Mouse (Mus musculus): ENCODE results near the gene Snrpa1.
"Not testable (repeated sequence)": the region's sequence is repeated elsewhere in the genome, so short reads cannot be mapped to it uniquely, and the experiment has no call there.

Gene Snrpa1

DNA sequence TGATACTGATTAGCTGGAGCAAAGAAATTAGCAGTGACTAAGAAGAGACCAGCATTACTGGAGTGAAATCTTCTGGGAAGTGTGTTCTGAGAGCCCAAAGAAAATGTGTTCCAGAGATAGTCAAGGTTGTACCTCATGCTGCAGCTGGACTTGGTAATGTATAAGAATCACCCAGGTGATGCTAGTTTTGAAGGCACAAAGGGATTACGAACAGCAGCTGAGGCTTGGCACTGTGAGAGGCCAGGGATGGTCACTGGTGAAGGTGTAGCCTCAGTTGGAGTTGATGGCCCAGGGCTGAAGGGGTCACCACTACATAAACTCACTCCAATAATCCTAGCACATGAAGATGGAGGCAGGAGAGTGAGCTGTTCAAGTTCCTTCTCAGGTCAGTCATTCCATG lies at the start of gene Snrpa1:
Gene Snrpa1 (plus strand): TSS at position 301 of the 400 bp plus-strand sequence.
- DNase-seq (ENCODE audit: low spot score) = no peak

DNA sequence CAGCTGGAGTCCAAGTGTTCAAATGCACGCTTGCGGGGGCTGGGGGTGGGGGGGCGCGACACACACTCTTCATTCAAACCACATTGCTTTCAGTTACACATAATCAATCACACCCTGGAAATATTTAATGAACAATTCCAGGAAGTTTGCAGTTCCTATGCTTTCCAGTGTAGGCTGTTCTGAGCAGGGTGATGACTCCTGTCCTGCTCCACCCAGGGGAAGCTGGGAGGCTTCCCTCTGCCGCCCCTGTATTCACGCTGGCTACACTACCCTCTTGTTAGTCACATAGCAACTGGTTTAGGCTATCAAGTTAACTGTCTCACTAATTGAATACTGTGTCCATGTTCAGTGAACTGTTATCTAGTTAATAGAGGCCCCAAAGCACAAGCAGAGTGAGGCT lies 48.3 kb upstream of the Snrpa1 start:
- DNase-seq (ENCODE audit: low spot score) = no peak

DNA sequence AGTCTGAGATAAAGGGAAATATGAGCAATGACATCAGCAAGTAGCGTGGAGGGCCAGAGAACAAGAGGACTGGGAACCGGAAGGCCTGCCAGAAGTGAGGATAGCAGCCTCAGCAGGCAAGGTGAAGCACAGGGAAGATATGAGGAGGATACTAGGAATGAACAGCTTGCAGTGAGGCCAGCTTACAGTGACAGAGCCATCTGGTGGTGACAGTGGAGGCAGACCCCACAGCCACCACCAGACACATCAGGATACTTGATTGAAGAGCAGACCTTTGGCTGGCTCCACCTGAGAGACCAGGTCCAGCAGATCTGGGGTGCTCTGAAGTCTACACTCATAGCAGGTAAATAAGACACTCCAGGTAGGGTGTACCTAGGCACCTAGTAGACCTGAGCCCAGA lies 31.1 kb upstream of the Snrpa1 start:
- DNase-seq (ENCODE audit: low spot score) = no peak

DNA sequence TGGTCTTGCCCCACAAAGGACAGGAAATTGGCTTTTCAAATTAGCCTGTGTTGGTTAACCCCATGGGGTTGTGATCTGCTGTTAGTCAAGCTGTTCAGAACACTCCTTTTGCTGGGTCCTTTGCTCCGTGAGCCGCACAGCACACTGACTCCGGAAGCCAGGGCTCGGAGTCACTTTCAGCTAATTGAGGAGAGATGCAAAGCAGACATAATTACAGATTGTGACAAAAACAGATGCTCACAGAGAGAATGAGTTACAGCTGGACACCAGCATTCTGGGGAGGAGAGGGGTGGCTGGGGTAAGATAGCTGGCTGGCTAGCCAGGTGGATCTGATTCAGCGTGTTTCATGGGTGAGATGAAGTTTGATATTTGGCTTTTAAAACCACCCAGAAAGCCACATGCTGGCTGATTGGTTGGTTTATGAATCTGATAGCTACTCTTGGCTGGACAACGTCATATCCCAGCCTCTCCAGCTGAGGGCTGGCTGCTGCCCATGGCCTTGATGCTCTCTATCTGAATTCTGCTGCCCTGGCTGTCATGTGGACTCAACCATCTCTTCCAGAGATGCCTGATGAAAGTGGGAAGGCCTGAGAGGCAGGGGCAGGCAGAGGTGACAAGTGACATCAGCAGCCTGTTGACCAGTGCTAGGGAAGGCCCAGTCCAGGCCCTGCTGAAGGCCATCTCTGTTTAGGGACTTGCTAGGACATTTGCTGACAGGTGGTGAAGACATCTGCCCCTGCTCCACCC lies 29.9 kb upstream of the Snrpa1 start:
- no peak for DNase-seq (ENCODE audit: low spot score)

DNA sequence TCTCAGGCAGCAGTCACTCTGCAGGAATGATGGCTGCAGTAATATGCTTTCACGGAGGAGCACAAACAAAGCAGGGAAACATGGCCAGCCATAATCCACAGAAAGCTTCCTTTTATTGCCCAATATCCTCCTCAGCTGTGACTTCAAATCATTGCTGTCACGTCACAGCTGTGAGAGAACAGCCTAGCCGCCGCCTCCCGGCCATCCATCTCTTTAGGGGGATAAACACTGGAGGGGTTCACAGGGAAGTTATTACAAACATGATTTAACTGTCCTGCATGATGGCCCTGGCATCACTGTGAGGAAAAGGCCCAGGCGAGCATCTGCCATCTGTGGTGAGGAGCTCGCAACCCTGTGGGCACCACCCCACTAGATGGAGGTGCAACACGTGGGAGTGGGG lies 22.0 kb upstream of the Snrpa1 start:
- no peak for DNase-seq (ENCODE audit: low spot score)

DNA sequence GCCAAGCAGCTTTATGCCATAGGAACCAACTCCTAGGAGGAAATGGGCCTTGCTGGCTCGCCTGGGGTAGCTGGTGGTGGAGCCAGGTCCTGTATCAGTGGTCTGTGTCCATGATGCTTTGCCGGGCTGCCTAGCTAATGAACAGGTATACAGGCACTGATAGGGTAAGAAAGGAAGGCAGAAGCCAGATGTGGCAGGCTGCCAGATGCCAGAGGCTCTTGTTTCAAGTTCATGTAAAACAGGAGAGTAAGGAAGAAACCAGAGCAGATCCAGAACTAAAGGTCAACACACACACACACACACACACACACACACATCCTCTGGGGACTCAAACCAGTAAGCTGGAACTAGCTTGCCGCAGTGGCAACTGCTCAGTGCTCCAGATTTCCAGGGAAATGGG lies 20.5 kb upstream of the Snrpa1 start:
- DNase-seq (ENCODE audit: low spot score) = no peak

DNA sequence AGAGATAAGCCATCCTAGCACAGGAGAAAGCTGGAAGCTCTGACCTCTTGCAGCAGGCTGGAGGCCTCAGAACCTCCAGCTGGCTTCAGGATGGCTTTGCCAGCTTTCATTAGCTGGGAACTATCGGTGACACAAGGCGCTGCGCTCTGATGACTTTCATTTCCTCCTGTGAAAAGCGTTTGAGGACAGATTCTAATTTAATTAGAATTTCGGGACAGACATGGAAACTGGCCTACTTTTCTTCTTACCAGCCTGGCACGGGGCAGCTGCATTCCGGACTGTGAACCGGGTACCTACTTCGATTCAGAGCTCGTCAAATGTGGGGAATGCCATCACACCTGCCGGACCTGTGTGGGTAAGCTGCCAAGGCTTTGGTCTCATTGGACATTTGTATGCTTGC lies 20.1 kb upstream of the Snrpa1 start:
- no peak for DNase-seq (ENCODE audit: low spot score)

DNA sequence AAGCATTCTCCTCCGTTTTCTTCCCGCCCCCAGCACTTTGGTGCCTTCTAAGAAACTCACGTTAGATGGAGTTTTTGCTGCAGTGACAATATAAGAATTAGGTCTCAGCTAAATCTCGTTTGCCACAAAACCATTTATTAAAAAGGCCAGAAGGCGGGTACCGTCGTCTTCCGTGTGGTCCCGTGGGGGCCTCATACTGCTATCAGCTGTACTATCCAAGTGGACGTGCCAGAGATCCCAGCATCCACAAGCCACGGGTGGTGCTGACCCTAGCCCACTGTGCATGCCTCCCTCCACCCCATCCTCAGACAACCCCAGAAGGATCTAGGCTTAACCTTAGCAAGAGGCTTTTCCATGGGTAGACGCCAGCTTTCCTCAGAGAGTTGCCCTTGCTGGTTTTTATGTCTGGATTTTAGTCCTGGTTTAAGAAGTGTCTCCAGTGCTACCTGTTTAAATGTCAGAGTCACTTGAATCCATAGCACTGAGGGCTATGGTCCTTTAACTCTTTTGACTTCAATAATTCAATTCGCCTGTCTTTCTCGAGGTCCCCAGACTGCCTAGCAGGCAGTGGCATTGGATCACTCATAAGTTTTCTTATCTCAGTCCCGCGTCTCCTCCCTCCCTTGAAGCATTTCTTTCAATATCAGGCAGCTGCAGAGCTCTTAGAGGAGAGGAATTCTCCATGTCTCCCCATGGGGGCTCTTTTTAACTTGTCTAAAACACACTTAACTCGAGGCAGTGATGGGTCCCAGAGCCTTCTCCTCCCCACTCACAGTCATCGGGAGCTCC lies 18.6 kb upstream of the Snrpa1 start:
- no peak for DNase-seq (ENCODE audit: low spot score)

DNA sequence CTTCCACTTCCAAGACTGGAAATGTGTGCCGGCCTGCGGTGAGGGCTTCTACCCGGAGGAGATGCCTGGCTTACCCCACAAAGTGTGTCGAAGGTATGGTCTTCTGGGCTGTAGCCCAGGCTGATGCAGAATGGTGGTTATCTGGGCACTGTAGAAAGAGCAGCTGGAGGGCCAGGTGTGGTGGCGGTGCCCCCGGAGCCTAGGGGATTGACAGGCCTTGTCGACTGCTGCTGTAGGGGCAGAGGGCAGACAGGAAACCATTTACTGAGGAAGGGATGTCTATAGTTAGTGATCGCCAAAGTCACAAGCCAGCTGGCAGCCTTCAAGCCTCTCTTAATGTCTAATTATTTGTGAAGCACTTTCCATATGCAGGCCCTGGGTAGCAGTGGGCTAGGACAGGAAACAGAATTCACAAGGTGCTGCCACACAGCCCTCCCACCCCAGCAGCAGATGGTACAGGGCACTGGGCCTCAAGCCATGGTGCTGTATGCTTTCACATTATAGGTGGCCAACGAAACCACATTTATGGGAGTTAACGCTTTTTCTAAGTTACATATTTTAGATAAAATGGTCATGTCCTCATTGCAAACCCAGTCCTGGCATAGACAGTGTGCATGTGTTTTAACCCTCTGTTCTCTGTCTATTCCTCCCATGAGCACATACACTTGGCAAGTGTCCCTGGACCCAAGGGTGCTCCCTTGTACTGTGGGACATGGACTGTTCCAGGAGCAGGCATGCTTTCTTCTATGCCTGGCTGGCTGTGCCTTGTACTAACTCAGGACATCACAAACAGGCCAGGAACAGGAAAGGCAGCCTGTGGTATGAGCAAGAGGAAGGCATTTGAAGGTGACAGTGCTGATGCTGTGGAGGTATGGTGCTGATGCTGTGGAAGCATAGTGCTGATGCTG lies 15.0 kb upstream of the Snrpa1 start, which contains the start of gene Gm45213:
Gene Gm45213 (plus strand): TSS at position 51 of the 908 bp plus-strand sequence.
- DNase-seq (ENCODE audit: low spot score) = no peak

DNA sequence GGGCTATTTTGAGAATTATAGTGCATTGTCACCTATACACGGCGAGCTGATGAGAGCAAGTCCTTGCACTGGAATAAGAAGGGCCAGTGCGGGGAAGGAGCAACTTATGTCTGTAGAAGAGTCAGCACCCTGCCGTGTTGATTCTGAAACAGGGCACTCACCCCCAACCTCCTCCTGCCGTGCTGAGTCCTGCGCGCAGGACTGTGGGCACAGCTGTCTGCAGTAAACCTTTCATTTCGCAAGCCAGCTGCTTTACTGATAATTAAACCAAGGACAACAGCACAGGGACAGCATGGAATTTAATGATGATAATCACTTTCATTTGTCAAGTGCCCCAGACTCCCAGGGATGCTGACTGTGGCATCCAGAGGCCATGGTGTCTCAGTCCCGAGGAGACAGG lies 14.2 kb upstream of the Snrpa1 start:
- no peak for DNase-seq (ENCODE audit: low spot score)

DNA sequence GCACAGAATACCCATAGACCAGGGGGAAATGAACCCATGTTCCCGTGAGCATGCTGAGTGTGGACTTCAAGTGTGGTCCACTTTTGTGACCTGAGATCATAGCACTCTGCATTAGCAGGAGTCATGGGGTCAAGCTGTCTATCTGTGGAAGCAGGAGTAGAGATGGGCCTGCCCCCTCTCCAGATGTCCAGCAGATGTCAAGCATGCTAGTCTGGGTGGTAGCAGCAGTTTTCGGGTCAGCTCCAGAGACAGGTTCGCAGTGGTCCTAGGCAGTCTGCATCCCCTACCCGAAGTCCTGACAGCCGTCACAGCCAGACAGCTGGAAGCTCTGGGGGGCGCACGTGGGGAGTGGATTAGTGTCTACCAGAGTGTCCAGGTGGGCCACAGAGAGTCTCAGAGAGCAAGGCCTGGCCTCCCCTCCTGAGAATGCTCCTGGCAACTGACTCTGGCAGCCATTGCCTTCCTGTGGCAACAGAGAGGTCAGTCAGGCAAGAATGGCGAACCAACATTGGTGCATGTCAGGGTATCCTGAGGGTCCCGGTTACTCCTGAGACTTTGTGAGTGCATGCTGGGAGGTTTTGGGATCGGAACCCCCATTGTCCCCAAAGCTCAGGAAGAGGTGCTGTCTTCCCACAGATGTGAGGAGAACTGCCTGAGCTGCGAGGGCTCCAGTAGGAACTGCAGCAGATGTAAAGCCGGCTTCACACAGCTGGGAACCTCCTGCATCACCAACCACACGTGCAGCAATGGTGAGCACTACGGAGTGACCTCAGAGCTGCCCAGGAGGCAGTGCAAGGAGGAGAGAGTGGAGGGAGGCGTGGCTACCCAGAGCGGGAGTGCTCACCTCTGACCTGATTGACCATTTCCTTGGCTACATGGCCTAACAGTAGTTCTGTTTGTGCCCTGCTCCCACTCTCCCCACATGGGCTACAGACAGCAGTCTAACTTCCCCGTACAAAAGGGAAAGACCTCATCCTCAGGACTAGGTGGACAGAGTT lies 11.6 kb upstream of the Snrpa1 start:
- no peak for DNase-seq (ENCODE audit: low spot score)

DNA sequence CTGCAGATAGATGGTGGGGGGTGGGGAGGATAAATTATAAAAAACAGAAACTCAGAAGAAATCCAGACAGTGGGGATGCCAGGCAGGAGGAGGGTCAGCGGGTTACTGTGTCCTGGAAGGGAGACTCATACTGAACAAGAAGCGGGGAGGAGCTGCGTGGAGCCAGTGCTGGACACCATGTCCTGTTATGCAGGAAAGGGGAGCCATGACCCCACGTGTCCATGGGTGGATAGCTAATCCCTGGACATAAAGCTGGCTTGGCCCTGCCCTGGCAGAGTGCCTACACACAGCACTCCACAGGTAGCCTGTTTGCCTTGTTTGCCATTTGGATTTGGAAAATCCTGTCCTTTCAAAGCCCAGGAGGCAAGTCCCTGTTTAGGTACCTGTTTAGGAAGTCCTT lies 10.8 kb upstream of the Snrpa1 start:
- no peak for DNase-seq (ENCODE audit: low spot score)

DNA sequence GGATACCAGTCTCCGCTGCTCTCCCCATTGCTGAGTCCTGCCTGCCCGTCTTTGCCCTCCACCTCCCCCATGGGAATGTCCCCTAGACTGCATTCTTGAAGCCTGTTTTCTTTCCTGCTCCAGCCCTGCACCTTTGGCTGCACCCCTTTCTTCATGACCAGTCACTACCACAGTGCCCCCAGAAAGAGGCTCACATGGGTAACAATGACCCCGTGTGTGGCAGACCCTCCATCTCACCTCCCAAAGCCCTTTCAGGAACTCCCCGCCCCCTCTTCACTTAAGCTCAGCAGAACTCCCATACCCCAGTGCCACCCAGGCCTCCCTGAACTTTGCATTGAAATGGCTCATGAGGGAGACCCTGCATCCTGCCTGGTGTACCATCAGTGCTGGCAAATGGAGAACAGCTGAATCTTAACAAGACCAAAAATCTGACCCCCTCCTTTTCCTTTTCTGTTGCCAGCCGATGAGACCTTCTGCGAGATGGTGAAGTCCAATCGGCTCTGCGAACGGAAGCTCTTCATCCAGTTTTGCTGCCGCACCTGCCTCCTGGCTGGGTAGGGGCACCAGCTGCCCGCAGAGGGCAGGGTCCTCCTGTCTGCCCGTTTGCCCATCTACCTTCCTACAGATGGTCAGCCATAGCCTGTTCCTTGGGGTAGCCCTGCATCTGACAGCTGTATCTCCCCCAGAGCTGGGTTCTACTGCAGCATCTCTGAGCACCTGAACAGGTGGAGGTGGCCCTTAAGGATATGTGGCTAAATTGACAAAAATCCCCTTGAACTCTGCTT lies 10.2 kb upstream of the Snrpa1 start:
- no peak for DNase-seq (ENCODE audit: low spot score)

DNA sequence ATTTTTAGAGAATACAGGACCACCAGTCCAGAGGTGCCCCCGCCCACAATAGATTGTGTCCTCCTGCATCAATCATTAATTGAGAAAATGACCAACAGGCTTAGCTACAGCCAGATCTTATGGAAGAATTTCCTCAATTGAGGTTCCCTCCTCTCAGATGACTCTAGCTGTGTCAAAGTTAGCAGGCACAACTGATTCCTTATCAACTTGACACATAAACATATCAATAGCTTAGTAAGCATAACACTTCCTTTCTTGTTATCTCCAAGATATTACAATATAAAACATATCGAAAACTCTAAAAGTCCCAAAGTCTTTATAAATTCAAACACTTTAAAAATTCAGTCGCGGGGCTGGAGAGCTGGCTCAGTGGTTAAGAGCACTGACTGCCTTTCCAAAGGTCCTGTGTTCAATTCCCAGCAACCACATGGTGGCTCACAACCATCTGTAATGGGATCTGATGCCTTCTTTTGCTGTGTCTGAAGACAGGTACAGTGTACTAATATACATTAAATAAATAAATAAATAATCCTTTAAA lies 4.8 kb upstream of the Snrpa1 start:
- DNase-seq (ENCODE audit: low spot score) = no peak

DNA sequence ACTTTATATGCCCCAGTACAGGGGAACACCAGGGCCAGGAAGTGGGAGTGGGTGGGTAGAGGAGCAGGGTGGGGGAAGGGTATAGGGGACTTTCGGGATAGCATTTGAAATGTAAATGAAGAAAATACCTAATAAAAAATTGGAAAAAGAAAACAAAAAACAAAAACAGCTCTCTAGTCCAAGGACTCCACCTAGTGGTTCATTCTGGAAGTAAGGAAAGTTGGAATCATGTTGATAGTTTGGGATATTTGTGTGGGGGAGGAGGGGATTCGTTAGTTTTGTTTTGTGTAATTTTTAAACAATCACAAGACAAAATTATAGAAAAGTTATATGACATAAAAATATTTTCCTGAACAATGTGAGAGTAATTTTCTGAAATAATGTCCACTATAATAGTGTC lies 3.4 kb upstream of the Snrpa1 start:
- not testable (repeated sequence) for DNase-seq (ENCODE audit: low spot score)

DNA sequence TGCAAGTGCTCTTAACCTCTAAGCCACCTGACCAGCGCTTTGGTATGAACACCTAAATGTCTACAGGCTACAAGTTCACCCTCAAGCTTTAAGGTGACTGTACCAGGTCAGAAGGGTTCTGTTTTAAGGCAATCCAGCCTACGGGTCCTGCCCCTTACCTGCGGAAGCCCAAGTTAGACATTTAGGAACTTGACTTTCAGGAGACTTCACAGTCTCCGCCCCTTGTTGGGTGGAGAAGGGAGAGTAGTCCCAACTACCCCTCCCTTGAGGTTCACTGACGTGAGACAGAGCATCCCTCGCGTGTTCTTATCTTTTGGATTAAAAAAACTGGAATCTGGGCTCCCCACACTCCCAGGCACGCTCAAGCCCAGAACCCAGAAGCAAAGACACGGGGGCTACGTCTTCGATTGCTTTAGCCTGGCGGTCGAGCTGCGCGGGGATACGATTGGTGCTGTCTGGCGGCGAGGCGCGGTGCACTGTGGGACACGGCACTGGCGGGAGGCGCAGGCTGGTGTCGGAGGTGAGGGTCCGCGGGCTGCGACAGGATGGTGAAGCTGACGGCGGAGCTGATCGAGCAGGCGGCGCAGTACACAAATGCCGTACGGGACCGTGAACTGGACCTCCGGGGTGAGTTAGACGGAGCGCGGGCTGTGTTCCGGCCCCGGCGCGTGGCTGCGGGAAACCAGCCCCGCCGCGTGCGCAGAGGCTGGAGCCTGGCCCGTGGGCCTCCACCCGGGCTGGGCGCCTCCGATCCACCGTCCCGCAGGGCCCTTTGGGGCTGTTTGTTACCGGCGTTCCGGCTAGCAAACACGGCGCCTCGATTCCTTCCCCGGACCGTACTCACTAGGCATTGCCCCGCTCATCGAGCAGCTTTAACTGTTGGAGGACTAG lies 1.5 kb downstream of the Snrpa1 start:
- DNase-seq (ENCODE audit: low spot score) = peak; percentile 86

DNA sequence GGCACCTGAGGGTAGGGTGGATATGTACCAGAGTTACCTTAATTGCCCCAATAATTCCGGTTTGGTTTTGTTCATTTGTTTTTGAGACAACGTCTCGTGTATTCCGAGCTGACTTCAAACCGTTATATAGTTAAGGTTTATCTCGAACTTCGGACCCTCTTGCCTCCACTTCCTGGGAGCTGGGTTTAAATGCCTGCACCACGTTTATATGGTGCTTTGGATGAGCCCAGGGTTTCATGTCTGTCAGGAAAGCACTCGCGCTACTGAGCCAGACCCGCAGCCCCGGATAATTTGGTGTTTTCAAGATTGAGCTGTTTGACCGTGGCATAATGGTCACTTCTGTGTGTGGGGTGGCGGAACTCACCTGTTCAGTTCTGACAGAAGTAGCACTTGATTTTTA lies 2.3 kb downstream of the Snrpa1 start:
- DNase-seq (ENCODE audit: low spot score) = no peak

DNA sequence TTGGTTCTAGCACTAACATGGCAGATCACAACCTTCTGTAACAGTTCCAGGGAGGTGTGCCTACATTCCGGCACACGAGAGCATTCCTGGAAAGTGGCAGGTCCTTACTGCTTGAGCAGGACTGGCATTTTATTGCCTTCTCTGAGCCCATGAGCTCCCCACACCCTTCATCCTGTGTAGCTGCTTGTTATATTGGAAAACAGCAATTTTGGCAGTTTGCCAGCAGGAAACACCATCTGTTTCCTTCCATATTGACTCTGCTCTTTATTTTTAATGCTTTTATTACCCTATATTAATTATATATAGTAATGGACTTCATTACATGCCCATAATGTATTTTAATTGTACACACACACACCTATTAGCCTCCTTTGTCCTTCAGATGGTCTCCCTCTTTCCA lies 17.6 kb downstream of the Snrpa1 start:
- no peak for DNase-seq (ENCODE audit: low spot score)
